Mouse (Mus musculus) bone marrow macrophage, adult 2 months (primary cell): ENCODE results near the gene Hcn2. TPM values are rescaled to one million over a fixed set of nuclear protein-coding genes. Genes with fewer than 3 reads are reported as not detected.

ENCODE experiments used
- H3K27ac ChIP-seq: 2 replicates; pipeline ENCODE4 v1.5.1; 2012; ENCODE audit warnings: low read depth, low read length; ENCODE audit not compliant: insufficient read depth
- H3K4me1 ChIP-seq: 2 replicates; pipeline ENCODE4 v1.6.1; 2012; ENCODE audit warnings: low read length; ENCODE audit not compliant: control insufficient read depth, insufficient read depth
- H3K4me3 ChIP-seq: 2 replicates; pipeline ENCODE4 v1.5.1; 2012; ENCODE audit warnings: mild to moderate bottlenecking, low read length, moderate library complexity; ENCODE audit not compliant: insufficient read depth
- CTCF ChIP-seq: IDR thresholded peaks from 2 replicates; pipeline ENCODE4 v1.5.1; 2012; ENCODE audit warnings: low read depth, mild to moderate bottlenecking, low read length, moderate library complexity
- POLR2A ChIP-seq: IDR thresholded peaks from 2 replicates; pipeline ENCODE4 v1.6.1; 2012; ENCODE audit warnings: mild to moderate bottlenecking, low read depth, low read length, borderline replicate concordance
- polyA plus RNA-seq: library from polyadenylated mRNA; stranded (reverse); fragments of >200 nt; gene quantifications from 2 replicates; pipeline ENCODE4 v1.2.4, GENCODE M21; 2012; ENCODE audit not compliant: missing spikeins, insufficient read depth, insufficient read length

Gene Hcn2
- polyA plus RNA-seq, 1 experiment = 0.86 TPM

DNA sequence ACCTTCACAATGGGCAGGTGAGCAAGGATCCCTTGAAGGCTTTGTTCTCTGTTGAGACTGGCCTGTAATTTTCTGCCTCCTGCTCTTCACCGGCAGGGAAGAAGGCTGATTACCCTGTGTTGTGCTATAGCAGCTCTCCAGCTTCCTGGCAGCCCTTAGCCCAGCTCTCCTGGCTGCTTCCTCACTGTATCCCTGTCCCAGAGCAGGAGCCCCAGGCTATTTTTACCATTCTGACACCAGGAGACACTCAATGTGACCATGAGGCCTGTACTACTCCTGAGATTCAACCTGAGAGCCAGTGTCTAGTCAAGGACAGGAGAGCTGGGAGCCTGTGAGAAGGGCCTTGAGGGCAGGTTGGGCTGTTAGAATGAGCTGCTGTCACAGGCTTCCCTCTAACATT is 29.7 kb upstream of the Hcn2 start:
- H3K4me1 ChIP-seq = peaks cover 12% of the 10 kb centered on the region
- TF ChIP-seq POLR2A = no peak
- no peak for TF ChIP-seq CTCF
- H3K27ac ChIP-seq = no peak overlapping the region
- no peak overlapping the region for H3K4me3 ChIP-seq

DNA sequence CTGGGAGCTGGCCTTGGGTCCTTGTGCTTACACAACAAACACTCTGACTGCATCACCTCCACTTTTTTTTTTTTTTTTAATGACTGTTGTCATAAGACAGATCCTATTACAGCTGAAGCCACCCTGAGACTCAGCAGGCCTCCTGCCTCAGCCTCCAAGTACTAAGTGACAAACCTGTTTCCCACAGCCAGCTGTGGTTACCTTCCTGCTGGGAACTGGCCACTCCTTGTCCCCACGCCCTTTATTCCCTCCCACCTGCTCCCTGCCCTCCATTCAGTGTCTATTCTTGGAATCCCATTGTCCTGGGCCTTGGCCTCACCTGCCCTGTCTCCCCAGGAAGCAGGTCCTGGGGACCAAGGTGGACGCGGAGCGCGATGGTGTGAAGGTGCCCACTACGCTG is 28.9 kb upstream of the Hcn2 start:
- TF ChIP-seq CTCF (no peak), POLR2A (no peak)
- Histone ChIP-seq H3K4me1 (peaks cover 12% of the 10 kb centered on the region), H3K27ac (no peak overlapping the region)

DNA sequence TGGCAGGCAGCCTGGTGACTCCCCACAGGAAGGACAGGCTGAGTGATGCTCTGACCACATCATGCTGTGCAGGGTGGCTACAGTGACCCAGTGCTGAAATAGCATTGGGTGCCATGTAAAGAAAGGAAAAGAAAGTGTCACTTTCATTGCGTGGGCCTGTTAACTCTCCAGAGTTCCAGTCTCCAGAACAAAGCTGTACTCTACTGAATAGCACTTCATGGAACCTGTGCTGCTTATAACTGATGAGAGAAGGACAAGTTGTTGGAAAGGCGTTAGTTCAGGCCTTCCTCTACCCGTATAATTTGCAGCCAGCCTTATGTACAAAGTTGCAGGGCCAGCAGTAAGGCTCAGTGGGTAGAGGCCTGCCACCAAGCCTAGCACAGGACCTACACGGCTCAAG is 27.7 kb upstream of the Hcn2 start, which contains the start of gene Gzmm:
TSS of gene Gzmm (plus strand) at position 301 of the 400 bp plus-strand sequence.
- Histone ChIP-seq H3K4me1 (peaks cover 12% of the 10 kb centered on the region), H3K27ac (no peak within 1 kb of the TSS), H3K4me3 (no peak within 1 kb of the TSS)
- TF ChIP-seq POLR2A = no peak
- TF ChIP-seq CTCF = no peak

More for the DNA sequence above, 28.9 kb upstream of the Hcn2 start:
- no peak overlapping the region for H3K4me3 ChIP-seq

DNA sequence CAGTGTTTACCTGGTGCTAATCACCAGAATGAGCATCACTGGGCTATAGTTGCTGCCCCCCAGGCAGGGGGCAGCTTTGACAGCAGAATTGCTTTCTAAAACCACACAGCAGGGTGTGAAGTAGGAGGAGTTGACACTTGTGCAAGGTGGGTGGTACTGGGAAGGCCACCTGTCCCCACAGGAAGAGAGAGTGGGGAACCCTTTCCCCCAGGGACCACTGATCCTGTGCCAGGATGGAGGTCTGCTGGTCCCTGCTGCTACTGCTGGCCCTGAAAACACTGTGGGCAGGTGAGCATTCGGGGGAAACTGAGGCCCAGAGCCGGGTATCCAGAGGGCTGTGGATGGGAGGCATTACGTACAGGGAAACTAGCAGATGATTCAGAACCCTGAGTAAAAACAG is 27.3 kb upstream of the Hcn2 start:
- H3K4me1 ChIP-seq = peaks cover 7% of the 10 kb centered on the region
- H3K27ac ChIP-seq = no peak overlapping the region
- TF ChIP-seq CTCF = no peak
- TF ChIP-seq POLR2A = no peak
- no peak overlapping the region for H3K4me3 ChIP-seq

DNA sequence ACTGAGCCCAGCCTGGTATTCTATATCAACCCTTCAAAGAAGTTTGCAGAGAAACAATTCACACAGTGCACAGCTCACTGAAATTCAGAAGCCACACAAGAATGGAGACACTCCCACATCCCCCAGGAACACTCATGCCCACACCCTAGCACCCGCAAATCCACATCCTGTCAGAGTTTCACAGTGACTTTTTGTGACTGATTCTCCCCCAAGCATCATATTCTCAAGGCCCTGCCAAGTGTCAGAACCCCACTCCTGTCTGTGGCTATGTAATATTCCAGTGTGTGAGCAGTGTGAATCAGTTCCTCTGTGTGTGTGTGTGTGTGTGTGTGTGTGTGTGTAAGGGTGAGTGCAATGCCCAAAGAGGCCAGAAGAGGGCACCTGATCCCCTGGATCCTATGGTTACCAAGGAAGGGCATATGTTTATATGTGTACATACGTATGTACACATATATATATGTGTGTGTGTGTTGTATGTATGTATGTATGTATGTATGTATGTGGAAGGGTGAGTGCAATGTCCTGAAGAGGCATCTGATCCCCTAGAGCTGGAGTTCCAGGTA is 24.4 kb upstream of the Hcn2 start:
- H3K4me3 ChIP-seq = no peak overlapping the region
- TF ChIP-seq POLR2A (no peak), CTCF (no peak)
- H3K27ac ChIP-seq = no peak overlapping the region
- peaks cover 12% of the 10 kb centered on the region for H3K4me1 ChIP-seq

DNA sequence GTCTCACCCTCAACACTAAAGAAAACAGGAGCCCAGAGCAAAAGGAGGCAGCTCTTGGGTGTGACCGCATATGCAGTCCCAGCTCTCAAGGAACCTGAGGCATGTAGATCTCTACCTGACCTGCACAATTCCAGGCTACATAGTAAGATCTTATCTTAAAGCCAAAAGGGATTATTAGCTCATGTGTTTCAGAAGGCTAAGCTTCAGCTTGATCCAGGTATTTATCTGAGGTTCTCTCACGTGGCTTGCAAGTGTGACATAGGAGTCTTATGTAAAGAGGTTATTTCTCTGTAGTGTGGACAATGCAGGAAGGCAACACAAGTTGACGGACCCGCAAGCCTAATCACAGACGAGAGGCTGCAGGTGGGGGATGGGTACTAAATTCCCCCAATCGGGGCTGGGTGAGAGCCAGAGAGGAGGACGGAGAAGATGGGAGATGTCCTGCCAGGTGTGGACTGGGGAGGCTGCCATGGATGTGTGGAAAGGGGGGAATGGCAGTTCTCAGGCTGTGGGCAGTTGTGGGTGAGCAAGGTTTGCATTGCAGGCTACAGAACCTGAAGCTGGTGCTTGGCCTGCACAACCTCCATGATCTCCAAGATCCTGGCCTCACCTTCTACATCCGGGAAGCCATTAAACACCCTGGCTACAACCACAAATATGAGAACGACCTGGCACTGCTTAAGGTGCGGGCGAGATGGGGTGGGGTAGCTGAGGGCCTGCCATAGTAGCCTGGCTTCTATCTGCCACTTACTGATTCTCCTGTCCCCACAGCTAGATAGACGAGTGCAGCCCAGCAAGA is 22.7 kb upstream of the Hcn2 start:
- Histone ChIP-seq H3K27ac (no peak overlapping the region), H3K4me1 (peaks cover 22% of the 10 kb centered on the region), H3K4me3 (no peak overlapping the region)
- no peak for TF ChIP-seq CTCF
- no peak for TF ChIP-seq POLR2A

DNA sequence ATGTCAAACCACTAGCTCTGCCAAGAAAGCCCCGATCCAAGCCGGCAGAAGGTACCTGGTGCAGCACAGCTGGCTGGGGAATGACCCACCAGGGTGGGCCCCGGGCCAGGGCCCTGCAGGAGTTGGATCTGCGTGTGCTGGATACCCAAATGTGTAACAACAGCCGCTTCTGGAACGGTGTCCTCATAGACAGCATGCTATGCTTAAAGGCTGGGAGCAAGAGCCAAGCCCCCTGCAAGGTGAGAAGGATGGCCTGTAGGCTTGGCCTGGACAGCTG is 22.1 kb upstream of the Hcn2 start:
- TF ChIP-seq CTCF (no peak), POLR2A (no peak)
- no peak overlapping the region for H3K27ac ChIP-seq
- no peak overlapping the region for H3K4me3 ChIP-seq
- peaks cover 22% of the 10 kb centered on the region for H3K4me1 ChIP-seq

DNA sequence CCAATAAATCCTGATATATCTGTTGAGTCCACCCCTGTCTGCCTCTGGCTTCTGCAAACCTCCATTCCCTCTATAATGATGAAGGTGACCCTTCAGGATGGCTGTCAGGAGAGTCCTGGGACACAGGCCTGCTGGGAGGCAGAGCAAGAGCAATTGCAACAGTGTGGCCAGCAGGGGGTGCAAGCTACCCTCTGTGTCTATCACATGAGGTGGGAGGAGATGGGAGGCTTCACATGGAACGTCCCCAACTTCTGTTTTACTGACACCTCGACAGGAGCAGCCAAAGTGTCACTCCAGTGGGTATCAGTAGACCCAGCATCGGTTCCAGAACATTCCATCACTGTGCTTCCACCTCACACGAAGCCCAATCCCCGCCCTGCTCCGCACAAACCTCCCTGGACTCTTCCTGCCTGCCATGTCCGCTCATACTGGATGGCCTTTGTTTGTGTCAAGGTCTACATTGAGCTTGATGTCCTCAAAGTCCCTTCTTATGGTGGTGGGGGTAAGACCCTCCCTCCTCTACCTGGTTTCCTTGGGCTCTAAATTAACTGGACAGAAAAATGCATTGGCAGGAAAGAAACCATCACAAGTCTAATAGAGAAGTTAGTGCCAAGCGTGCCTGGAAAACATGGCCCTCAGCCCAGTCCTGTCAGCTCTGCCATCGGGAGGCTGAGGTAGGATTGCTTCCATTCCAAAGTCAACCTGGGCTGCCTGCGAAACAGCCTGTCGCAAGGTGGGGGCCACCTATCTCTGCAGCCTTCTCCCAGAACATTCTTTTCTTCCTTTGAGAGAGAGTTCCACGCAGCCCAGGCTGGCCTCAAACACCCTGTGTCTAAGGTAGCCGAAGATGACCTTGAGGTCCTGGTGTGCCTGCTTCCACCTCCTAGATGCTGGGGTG is 21.0 kb upstream of the Hcn2 start:
- peaks cover 22% of the 10 kb centered on the region for H3K4me1 ChIP-seq
- TF ChIP-seq CTCF = peak; percentile 77
- TF ChIP-seq POLR2A = no peak
- no peak overlapping the region for H3K27ac ChIP-seq
- H3K4me3 ChIP-seq = no peak overlapping the region

DNA sequence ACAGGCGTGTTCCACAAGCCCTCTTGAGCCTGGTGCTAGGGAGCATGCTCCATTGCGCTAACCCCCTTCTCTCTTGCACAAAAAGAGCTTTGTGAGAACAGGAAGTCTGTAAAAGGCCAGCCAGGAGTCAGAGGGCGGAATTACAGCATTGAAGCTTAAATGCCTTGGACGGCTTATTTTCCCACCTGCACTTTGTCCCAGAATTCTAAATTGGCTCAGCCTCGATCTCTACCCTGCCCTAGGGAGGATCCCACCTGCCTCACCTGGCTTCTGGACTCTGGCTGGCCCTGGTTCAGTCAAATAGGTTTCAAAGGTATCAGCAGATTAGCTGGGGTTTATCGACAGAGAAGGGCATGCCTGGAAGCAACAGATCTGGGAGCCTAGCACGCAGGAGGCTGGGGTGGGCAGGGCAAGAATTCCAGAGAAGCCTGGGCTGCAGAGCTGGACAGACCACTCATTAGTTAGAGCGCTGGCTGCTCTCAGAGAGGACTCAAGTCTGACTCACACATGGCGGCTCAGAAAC is 20.2 kb upstream of the Hcn2 start:
- H3K4me3 ChIP-seq = no peak overlapping the region
- H3K27ac ChIP-seq = no peak overlapping the region
- H3K4me1 ChIP-seq = peaks cover 22% of the 10 kb centered on the region
- TF ChIP-seq POLR2A (no peak), CTCF (no peak)
